Mouse (Mus musculus): ENCODE measurements around the gene Spata45.

Gene Spata45

GRCm38 (mm10) chr1:191042106-191042505 is 5.7 kb downstream of the Spata45 start:
- DNase-seq = no peak

- DNase-seq = no peak
These were observed 6.2 kb downstream of the Spata45 start for GRCm38 (mm10) chr1:191042688-191043087.

- DNase-seq = no peak
These were observed 8.8 kb downstream of the Spata45 start for GRCm38 (mm10) chr1:191045264-191045663.

- no peak for DNase-seq
These were observed 9.9 kb downstream of the Spata45 start for GRCm38 (mm10) chr1:191046231-191046824.

- no peak for DNase-seq
These were observed 17.1 kb downstream of the Spata45 start for GRCm38 (mm10) chr1:191053555-191053954.

GRCm38 (mm10) chr1:191054870-191055532 is 18.6 kb downstream of the Spata45 start:
- DNase-seq = no peak

GRCm38 (mm10) chr1:191055533-191055873 is 19.1 kb downstream of the Spata45 start:
- DNase-seq = no peak

GRCm38 (mm10) chr1:191057461-191057860 is 21.0 kb downstream of the Spata45 start:
- no peak for DNase-seq

- no peak for DNase-seq
These were observed 25.9 kb downstream of the Spata45 start for GRCm38 (mm10) chr1:191062241-191062780.

GRCm38 (mm10) chr1:191062781-191063485 is 26.5 kb downstream of the Spata45 start, which contains the start of the genes Tatdn3 and Nsl1:
Tatdn3 (minus strand) TSS chr1:191062932.
Nsl1 (plus strand) TSS chr1:191063012.
- DNase-seq = peak; percentile 94

- DNase-seq = no peak
These were observed 27.3 kb downstream of the Spata45 start for GRCm38 (mm10) chr1:191063700-191064099.

- no peak for DNase-seq
These were observed 28.1 kb downstream of the Spata45 start for GRCm38 (mm10) chr1:191064535-191064934.

GRCm38 (mm10) chr1:191065188-191065587 is 28.7 kb downstream of the Spata45 start:
- DNase-seq = no peak

GRCm38 (mm10) chr1:191068377-191068776 is 31.9 kb downstream of the Spata45 start:
- peak; percentile 24 for DNase-seq

- DNase-seq = no peak
These were observed 33.8 kb downstream of the Spata45 start for GRCm38 (mm10) chr1:191070259-191070658.

- no peak for DNase-seq
These were observed 35.2 kb downstream of the Spata45 start for GRCm38 (mm10) chr1:191071613-191072012.

GRCm38 (mm10) chr1:191072329-191072913 is 36.0 kb downstream of the Spata45 start:
- no peak for DNase-seq

GRCm38 (mm10) chr1:191073001-191073400 is 36.6 kb downstream of the Spata45 start:
- DNase-seq = peak; percentile 69

GRCm38 (mm10) chr1:191073486-191073885 is 37.0 kb downstream of the Spata45 start:
- no peak for DNase-seq

- DNase-seq = peak; percentile 80
These were observed 38.9 kb downstream of the Spata45 start for GRCm38 (mm10) chr1:191075199-191075883.

- no peak for DNase-seq
These were observed 46.8 kb downstream of the Spata45 start for GRCm38 (mm10) chr1:191083230-191083629.

GRCm38 (mm10) chr1:191084951-191085559 is 48.6 kb downstream of the Spata45 start:
- peak; percentile 66 for DNase-seq

All from retina, postnatal 1 day (tissue).